Mouse (Mus musculus): Measurements from ENCODE around the gene Kcnj16.

The Kcnj16 gene

DNA sequence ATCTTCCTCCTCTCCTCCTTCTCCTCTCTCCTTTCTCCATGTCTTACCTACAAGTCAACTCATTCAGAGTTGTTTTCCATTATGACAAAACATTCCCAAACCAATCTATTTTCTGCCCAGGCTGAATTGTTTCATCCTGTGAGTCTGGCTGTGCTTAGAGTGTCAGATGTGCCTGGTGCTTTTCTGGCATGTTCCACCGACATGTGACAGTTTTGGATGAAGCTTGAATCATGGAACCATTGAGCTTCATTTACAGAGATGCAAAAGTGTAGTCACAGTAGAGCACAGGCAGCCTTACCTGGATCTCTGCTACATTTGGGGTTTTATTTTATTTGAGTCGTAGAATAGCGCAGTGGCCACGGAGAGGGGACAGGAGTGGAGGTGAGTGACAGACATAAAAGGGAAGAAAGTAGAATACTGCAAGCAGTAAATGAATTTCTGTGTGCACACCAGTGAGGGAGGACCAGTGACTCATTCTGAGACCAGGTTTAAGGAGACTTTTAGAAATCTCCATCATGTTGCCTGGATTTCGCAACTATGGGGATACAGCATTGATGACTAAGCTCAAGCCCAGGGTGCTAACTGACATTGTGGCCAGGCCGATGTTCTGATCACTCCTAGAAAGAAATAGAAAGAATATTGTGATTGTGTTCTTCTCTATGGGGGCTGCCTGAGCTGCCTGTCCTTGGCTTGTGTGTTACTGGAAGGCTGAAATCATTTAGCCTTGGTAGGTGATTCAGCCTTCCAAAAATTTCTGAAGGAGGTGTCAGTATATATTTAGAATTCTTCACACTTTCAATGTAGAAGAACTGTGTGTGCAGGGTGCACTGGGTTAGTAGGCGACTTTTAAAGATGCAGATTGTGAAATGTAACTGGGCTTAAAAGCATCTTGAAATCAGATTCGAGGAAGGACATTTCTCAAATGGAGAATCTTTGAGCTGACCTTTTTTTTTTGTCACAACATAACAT, 87.3 kb downstream of the Kcnj16 start:
- no peak for DNase-seq (ENCODE audit: low read depth, low spot score)

DNA sequence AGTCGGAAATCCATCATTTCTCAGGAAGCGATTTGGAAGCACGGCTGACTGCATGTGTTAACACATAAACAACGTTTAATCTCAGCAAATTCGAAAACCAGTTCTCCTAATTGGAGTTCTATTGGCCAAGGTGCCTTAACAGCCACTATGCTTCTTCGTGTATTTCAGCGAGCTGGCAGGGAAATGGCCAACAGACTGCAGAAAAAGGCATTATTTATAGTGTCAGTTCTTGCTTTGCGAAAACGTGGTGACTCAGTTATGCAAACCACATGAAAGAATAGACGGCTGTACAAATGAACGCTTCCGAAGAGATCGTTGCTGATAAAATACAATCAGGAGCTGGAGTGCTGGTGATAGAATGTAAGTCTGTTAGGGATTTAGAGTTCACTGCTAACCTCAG, 88.2 kb downstream of the Kcnj16 start:
- no peak for DNase-seq (ENCODE audit: low read depth, low spot score)

DNA sequence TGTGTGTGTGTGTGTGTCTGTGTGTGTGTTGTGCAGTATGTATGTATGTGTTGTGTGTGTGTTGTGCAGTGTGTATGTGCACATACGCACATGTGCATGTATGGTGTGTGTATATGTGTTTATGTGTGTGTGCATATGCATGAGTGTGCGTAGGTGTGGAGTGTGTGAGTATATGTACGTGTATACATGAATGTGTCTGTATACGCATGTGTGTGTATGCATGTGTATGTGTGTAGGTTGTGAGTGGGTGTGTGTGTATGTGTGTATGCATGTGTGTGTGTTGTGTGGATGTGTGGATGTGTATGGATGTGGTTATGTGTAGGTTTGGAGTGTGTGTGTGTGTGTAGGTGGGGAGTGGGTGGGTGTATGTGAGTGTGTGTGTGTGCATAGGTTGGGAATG, 89.6 kb downstream of the Kcnj16 start:
- DNase-seq (ENCODE audit: low read depth, low spot score) = no peak

DNA sequence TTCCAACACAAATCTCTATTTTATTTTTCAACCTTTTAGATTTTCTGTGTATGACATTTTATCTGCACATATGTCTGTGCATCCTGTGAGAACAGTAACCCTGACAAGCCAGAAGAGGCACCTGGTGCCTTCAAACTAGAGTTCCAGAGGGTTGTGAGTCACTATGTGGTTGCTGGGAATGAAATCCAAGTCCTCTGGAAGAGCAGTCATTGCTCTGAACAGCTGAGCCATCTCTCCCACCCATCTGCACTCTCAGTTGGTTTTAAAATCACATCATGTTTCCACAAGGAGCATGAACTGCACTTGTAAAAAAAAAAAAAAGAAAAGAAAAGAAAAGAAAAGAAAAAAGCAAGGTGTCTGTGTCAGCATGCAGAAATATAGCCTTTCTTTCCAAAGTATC, 91.6 kb downstream of the Kcnj16 start:
- DNase-seq (ENCODE audit: low read depth, low spot score) = no peak

DNA sequence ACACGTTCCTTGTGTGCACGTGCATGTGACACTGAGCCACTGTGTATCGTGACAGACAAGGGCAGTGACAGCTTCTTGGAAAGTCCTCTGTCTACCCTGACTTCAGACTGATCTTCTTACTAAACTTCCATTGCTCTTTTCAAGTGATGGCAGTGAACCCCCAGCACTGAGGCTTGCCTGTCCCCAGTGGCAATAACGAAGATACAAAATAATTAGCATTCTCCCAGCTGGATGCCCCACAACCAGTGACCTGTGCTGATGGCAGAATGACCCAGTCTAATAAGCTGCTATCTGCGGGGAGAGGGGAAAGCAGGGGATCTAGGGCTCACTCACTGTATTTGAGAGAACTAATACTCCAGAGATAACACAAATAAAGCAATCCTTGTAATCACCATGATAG, 92.4 kb downstream of the Kcnj16 start:
- no peak for DNase-seq (ENCODE audit: low read depth, low spot score)

DNA sequence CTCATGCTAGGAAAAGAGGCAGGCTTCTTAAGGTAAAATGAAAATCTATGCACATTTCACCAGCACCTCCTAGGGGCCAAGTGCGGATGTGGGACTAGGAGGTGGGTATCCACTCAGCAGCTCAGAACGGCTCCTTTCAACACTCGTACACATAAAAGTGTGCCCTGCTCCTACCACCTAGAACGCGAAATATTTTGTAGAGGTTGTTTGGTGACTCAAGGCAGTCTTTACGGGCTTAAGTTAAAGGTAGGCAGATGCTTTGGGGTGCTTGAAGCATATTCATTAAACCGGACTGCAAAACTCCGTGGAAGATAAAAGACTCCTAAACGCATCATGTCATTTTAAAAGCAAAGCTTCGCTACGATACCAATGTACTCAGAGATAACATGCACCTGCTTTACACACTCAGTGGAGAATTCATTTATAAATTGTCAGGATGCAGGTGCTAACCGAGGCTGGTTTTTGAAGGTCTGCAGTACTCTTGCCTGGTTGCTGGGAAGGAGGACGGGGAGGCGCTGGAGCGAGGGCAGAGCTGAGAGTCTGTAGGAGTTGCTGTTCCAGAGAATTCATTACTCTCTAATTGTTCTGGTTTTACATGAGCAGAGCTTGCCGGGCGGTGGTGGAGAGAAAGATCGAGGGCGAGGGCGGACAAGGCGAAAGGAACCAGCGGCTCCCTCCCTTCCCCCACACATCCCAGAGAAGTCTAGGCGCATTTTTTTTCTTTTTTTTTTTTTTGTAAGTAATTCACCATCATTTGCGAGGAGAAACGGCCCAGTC, 97.1 kb downstream of the Kcnj16 start:
- peak; percentile 73 for DNase-seq (ENCODE audit: low read depth, low spot score)

DNA sequence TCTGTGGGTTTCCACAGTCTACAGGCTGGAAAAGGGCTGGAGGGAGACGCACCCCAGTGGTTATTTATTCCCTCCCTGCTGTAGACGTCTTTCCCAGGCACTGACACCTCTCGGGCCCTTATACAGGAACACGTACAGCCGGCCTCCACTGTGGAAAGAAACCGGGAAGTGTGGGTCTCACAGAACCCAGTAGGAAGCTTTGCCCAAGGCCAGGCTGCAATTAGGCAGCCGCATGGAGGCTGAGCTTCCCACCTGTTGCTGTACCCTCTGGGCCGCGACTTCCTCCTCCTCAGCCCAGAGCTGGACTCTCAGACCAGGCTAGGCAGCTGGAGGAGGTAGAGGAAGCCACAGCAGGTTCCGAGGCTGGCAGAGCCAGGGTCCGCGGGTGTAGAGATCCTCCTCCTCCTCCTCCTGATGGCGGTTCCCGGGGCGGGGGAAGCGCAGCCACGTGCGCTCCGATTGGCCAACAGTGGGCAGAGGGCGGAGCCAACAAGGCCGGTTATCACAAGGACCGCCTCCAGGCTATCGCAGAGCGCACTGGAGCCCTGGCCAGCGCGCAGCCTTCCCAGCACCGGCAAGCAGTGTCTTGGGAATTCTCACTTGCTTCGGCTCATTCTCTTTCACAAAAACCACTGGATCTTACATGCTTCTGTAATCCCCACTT, 97.9 kb downstream of the Kcnj16 start, which contains the start of gene Kcnj2:
Kcnj2 (plus strand) TSS at position 530 of the 664 bp plus-strand sequence.
- peak; percentile 92 for DNase-seq (ENCODE audit: low read depth, low spot score)

DNA sequence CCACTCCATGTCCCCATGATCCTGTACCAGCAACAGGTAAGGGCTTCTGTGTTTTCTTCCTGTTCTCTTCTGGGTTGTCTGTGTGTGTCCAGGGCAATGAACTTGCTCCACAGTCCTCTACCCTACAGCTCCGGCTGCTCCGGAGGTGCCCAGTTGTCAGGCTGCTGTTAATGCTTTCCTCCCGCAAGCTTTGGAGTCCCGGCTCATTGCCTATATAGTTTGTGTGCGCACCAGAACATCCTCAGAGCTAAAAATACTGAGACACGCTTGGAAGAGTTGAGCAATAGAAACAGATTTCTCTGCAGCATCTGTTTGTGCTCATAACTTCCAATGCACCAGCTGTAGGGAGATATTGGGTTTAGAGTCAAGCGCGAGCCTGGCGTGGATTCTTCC, 98.5 kb downstream of the Kcnj16 start:
- DNase-seq (ENCODE audit: low read depth, low spot score) = no peak

DNA sequence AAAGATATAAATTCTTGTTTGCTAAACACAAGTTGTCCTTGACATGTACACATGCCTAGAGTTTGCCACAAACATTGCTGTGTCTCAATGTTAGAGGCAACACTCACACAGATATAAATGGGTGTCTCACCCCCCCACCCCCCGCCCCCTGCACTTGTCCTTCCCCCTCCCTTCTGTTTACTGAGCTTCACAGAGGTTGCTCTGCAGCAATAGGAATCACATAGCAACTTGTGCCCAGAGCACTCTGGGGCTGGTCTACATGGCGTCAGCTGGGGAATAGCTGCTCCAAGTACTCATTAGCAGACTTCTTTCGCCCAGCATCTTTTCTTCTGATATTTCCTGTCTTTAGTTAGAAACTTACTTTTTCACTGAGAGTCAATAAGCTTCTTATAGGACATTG, 100.0 kb downstream of the Kcnj16 start:
- no peak for DNase-seq (ENCODE audit: low read depth, low spot score)

DNA sequence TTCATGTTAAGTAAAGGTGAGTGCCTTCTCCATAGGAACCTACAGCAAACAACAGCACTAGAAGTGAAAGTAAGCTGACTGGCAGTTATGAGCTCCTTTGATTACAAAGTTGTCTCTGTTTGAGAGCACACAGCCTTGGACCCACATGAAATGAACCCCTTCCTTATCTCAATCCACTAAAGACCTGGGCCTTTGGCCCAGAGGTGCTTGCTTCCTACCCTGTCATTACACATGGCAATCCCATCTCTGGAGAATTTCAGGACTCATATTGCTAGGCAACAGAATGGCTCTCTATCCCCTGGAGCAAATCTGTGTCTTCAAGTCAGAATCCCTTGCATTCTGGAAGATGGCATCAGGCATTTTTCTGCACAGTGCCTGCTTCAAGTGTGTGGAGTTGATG, 102.6 kb downstream of the Kcnj16 start:
- DNase-seq (ENCODE audit: low read depth, low spot score) = no peak

DNA sequence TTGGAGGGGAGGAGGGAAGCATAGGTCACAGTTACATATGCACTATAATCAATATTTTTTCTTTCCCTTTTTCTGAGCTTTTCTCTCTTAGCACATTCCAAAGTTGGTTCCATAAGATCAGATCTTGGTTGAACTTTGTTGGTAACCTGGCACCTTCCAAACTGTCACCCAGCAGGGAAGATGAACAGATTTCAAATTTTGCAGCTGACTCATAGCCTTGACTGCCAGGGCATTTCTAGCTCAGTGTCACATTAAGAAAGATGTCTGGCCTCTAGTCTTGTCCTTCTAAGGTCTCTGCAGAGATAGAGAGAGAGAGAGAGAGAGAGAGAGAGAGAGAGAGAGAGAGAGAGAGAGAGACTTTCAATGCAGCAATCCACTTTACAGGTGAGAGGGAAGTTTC, 106.3 kb downstream of the Kcnj16 start:
- DNase-seq (ENCODE audit: low read depth, low spot score) = no peak
